Comparison of ENCODE assay signal across 15 mouse cellular contexts in the genomic region with DNA sequence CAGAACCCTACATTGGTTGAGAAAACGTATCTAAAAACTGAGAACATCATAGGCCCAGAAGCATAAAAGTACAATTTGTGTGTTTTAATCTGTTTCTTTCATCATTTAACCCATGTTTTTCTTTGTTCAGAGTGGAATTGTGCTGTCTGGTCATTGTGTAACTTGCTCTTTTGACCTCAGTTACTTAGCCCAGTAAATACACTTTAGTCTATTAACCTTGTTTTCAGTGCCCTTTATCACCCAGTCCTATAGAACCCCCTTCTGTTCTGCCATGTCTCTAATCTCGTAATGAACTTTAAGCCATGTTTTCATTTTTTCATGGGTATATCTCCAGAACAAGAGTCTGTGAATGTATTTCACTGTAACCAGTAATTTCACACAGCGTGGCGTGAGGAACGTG.
"Had no signal": no experiment of that assay in that cellular context is flagged by ENCODE, and none has a peak within 500 bp of the region (broad histone marks: within the 10 kb centered on the region; RNA-seq: fewer than 3 reads in every experiment).

No protein-coding gene starts in this region.

- H3K27me3 ChIP-seq: limb, embryonic 15.5 days; lung, embryonic 15.5 days; megakaryocyte, embryonic 14.5 days; midbrain, embryonic 12.5 days; neural tube, embryonic 13.5 days had no signal

- H3K4me1 ChIP-seq: limb, embryonic 15.5 days; megakaryocyte, embryonic 14.5 days; midbrain, embryonic 12.5 days had no signal

- H3K4me3 ChIP-seq: limb, embryonic 15.5 days; lung, embryonic 15.5 days; megakaryocyte, embryonic 14.5 days; midbrain, embryonic 12.5 days; neural tube, embryonic 13.5 days had no signal

- DNase-seq: kidney, adult 18-20 months; lung, postnatal 14 days; retina, postnatal 1 day; right cerebral cortex, postnatal 4 days; spleen, adult 18-20 months; thymus, adult 18-20 months; thymus, postnatal 14 days had no signal

- H3K9ac ChIP-seq: hindbrain, embryonic 14.5 days; limb, embryonic 15.5 days; lung, embryonic 15.5 days; midbrain, embryonic 12.5 days; neural tube, embryonic 13.5 days had no signal

- H3K9me3 ChIP-seq: limb, embryonic 15.5 days; lung, embryonic 15.5 days; megakaryocyte, embryonic 14.5 days; midbrain, embryonic 12.5 days; neural tube, embryonic 13.5 days had no signal

- ATAC-seq: midbrain, embryonic 16.5 days had no signal

- H3K4me2 ChIP-seq: hindbrain, embryonic 14.5 days; limb, embryonic 15.5 days; lung, embryonic 15.5 days; midbrain, embryonic 12.5 days; neural tube, embryonic 13.5 days had no signal

- H3K36me3 ChIP-seq: limb, embryonic 15.5 days; lung, embryonic 15.5 days; midbrain, embryonic 12.5 days; neural tube, embryonic 13.5 days had no signal

- H3K27ac ChIP-seq: hindbrain, embryonic 14.5 days; limb, embryonic 15.5 days; lung, embryonic 15.5 days; macrophage; midbrain, embryonic 12.5 days had no signal
